Mouse (Mus musculus): ENCODE measurements around the gene Slc39a5. TPM values are rescaled to one million over a fixed set of nuclear protein-coding genes. Genes with fewer than 3 reads are reported as not detected.

The Slc39a5 gene
- not detected in 2 replicates for total RNA-seq (2014; fragmentation: Nextera tagmentation)
- not detected in 2 replicates for total RNA-seq (2017)

DNA sequence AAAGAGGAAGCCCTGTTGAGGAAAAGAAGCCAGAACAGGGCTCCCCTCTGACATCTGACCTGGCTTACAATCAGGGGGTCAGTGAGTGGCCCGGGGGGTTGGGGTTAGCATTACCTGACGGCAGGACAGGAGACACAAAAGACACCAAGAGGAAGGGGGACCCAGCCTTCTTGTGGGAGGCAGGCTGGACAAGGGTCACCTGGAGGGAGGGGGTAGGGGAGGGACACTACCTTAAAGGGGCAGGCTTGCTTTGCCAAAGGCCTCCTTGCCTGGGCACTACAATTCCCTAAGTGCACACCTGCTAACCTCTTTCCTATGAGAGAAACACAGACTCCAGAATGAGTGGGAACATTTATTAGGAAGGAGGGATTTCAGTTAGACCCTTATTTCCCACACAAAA is at the start of gene Slc39a5:
Gene Slc39a5 (minus strand): TSS at position 174 of the 400 bp plus-strand sequence.
- no peak for ATAC-seq (replicated peaks; ENCODE audit: poor library complexity, severe bottlenecking)

DNA sequence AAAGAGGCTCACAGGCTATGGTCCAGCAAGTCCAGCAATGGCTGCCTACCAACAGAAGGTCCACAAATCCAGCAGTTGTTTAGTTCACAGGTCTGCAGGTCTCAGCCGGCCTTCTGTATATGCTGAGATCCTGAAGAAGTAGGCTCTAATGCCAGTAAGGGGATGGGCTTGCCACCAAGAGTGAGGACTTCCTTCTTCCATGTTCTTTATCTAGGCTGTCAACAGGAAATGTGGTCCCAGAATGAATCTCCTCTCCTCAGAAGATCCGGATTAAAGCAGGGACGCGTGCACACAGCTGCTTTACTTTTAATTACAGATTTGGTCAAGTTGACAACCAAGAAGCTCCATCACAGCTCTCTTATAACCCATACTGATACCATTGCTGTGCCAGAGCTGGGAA is 44.4 kb upstream of the Slc39a5 start:
- ATAC-seq (replicated peaks; ENCODE audit: poor library complexity, severe bottlenecking), result peak; percentile 52

DNA sequence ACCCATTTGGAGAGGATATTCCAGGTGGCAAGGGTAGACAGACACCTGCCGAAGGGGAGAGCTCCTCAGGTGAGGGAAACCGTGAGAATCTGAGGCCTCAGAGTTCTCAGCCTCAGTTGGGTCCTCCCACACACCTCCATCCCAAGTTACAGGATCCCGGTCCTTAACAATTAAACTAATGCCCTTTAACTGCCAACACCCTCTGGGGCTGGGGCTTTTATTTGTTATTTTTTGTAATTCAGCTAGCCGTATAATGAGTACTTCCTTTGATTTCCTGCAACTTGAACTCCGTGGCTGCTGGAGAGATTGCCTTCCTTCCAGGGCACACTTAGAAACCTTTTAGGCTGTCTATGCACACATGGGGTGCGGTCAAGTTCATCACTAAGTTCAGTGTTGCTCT is 43.3 kb upstream of the Slc39a5 start:
- ATAC-seq (replicated peaks; ENCODE audit: poor library complexity, severe bottlenecking), result no peak

DNA sequence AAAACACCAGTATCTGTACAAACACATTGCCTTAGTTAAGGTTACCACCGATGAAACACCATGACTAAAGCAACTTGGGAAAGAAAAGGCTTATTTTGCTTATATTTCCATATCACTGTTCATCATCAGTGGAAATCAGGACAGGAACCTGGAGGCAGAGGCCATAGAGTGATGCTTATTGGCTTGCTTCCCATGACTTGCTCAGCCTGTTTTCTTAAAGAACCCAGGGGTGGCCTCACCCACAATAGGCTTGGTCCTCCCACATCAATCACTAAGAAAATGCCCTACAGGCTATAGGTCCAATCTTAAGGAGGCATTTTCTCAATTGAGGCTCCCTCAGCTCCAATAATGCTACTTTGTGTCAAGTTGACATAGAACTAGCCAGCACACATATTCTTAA is 41.7 kb upstream of the Slc39a5 start:
- ATAC-seq (replicated peaks; ENCODE audit: poor library complexity, severe bottlenecking), result no peak

DNA sequence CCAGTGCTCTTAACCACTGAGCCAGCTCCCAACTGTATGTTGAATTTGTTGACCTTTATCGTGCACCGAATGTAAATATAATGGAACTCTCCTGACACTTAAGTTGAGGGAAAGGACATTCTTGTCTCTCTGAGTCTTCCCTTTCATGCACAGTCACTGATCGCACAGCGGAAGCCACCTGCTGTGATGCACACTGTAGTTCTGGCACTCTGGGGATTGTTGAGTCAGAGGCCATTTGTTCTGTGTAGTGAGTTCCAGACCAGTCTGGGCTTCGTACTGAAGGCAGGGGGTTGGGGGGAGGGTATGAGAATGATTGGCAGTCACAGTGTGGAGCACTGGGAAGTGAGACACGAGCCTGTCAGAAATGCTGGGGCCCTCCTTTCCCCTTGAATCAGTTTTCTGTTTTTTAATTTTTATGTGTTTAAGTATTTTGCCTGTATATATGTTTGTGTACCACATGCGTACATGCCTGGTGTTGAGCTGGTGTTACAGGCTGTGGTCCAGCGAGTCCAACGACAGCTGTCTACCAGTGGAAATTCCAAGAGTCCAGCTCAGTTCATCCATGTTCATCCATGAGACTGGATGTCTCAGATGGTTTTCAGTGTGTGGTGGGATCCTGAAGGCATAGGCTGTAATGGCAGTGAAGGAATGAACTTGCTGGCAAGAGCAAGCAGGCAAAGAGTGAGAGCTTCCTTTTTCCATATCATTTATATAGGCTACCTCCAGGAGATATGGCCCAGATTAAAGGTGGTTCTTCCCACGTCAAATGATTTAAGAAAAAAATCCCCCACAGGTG is 40.5 kb upstream of the Slc39a5 start:
- no peak for ATAC-seq (replicated peaks; ENCODE audit: poor library complexity, severe bottlenecking)

DNA sequence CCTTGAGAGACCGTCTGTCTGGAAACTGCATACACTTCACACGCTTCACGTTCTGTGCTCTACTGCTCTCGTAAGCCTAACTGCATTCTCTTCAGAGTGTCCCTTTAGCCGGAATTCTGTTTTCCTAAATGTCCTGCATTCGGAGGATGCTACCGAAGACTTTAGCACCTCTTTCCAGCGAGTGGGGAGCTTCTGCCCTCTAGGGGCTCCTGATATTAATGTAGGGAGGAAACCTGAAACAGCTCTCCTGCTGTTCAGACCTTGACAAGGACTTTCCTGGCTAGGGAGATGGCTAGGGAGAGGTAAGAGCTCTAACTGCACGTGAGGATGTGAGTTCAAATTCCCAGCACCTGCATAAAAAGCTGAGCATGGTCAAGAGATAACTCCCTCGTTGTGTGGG is 39.4 kb upstream of the Slc39a5 start:
- ATAC-seq (replicated peaks; ENCODE audit: poor library complexity, severe bottlenecking), result no peak

DNA sequence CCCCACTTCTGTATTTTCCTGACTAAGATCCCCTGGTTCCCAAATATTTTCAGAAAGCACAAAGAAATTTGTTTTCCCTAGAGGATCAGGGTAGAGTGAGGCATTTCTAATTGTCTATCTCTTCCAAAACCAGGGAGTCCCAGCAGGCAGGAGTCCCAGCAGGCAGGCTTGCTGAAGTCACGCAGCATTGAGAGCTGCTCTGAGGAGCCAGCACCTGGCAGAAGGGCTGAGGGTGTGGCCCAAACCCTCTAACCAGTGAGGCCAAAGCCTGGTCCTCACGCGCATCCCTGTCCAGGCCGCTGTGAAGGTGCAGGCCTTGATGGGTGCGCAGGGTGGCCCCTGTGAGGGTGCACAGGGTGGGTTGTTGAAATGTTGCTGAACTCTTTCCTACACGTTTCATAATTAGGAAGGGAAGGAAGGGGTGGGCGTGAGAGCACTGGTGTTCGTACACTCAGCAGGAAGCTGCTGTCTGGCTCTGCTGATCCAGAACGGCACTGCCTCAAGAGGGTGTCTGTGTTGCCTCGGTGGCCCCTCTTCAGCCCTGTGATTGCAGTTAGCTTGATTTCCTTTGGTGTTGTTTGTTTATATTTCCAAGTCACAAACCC is 37.7 kb upstream of the Slc39a5 start:
- ATAC-seq (replicated peaks; ENCODE audit: poor library complexity, severe bottlenecking), result peak; percentile 66

DNA sequence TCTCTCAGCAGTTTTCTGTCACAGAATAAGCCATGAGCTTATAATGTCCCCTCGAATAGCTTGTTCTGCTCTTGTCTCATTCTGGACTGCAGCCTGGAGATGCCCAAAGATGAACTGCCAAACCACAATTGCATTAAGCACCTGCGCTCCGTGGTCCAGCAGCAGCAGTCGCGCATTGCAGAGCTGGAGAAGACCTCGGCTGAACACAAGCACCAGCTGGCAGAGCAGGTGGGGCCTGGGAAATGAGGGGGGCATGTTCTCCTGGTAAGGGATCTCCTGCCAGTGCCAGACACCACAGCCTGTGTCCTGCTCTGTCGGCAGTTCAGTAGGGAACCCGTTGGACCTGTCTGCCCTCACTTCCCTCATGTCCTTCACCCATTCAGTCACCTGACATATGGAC is 35.3 kb upstream of the Slc39a5 start:
- no peak for ATAC-seq (replicated peaks; ENCODE audit: poor library complexity, severe bottlenecking)

DNA sequence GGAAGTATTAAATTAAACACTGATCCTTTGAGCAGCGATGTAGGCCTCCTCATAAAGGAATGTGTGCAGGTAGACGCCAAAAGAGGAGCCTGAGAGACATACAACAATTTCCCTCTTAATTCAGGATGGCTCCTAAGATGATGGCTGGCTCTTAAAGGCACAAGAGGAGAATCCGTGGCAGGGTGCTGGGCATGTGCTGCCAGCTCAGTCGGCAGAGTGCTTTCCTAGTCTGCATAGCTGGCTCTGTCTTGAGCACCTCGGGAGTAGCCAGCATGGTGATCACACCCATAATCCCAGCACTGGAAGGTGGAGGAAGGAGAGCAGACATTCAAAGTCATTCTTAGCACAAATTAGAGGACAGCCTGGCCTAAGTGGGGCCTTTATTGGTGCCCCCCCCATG is 34.8 kb upstream of the Slc39a5 start:
- no peak for ATAC-seq (replicated peaks; ENCODE audit: poor library complexity, severe bottlenecking)

DNA sequence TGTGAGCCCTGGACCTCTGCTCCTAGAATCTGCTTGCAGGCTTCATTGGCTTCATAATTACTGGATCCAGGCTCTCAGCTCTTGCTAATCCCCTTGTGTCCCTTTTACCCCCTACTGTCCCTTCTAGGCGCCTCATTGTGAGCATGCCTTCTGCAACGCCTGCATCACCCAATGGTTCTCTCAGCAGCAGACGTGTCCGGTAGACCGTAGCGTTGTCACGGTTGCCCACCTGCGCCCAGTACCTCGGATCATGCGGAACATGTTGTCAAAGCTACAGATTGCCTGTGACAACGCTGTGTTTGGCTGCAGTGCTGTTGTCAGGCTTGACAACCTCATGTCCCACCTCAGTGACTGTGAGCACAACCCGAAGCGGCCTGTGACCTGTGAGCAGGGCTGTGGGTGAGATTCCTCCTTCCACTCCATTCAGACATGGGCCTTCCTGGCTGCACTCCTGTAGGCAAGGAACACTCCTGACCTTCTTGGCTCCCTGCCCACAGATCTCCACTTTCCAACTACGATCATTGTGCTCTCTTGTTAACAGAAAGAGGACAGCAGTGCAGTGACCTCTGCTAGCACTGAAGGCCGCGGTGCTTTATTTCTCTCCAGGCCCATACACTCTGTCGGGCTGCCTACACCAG is 34.3 kb upstream of the Slc39a5 start:
- no peak for ATAC-seq (replicated peaks; ENCODE audit: poor library complexity, severe bottlenecking)

DNA sequence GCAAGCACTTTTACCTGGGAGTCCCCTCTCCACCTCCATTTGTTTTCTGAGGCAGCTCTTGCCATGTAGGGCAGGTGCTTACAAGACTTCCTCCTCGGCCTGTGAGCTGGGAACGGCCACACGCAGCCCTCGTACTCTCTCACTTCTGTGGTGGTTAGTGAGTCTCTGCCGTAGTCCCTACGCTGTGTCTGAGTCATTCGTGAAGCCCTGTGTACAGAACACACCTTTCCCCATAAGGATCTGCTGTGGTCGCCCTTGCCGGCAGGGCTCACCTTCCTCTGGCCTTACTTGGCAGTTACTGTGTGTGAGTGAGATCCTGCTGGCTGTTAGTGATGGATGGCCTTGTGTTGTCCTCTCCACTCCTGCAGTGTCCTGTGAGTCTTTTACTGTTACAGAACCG is 33.7 kb upstream of the Slc39a5 start:
- no peak for ATAC-seq (replicated peaks; ENCODE audit: poor library complexity, severe bottlenecking)

DNA sequence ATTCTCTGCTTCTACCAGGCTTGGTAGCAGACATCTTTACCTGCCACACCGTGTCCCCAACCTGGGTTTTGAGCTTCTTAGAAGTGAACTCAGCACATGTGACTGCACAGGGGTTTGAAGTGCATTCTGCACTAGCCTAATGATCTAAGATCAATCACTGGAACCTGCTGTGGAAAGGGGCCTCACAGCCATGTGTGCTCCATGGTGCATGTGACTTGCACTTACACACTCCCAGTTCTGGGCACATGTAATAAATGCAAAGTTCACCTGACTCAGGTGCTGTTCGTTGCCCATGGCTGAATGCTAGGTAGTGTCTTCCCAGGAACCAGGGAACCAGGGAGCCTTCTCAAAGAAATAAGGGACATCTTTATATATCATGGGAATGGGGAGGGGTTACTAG is 32.4 kb upstream of the Slc39a5 start:
- ATAC-seq (replicated peaks; ENCODE audit: poor library complexity, severe bottlenecking), result no peak

DNA sequence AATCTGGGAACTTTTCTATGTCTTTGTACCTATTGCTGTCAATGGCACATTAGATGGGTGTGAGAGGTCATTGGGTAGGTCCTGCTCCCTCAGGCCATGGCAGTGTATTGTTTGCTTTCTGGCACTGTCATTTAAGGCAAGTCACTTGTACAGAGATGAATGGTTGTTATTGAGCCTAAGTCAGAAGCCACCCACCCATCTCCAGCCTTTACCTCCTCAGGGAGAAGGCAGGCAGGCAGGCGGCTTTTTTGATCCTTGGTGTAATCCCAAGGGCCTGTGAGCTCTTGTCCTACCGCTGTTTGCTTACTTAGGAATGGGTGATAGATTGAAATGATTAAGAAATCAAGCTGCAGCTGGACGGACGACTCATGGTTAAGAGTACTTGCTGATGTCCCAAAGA is 28.4 kb upstream of the Slc39a5 start:
- ATAC-seq (replicated peaks; ENCODE audit: poor library complexity, severe bottlenecking), result no peak

DNA sequence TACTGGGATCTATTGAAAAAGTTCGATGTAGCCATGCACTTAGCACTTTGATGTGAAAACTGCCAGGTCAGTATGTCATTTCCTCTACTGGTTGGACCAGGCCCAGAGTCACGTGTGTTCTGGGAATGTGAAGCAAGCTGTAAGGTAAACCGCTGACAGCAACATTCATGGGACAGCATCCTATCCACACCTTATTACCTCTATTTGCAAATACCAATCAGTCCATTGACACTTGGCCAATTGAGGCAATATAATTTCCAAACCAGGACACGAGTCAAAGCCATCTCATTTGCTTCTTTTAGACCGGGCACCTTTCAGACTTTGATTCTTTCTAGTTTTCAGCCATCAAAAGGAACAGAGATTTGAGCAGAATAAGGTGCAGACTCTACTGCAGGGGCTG is 28.0 kb upstream of the Slc39a5 start:
- no peak for ATAC-seq (replicated peaks; ENCODE audit: poor library complexity, severe bottlenecking)

DNA sequence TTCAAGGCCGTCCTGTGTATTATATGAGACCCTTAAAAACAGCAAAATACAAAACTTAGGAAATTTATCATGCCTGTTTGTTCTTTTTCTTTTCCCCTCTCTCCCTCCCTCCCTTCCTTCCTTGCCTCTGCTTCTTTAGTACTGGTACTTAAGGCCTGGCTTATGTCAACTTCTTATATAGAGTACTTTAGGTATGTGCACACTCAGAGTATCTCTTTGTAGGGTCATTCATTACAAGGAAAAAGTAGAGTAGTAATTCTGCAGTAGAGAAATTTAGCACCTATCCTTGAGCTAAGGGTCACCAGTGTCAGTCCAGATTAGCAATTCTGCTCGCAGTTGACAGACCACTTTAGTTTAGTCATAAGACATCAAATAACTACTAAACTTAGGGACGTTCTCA is 24.2 kb upstream of the Slc39a5 start:
- no peak for ATAC-seq (replicated peaks; ENCODE audit: poor library complexity, severe bottlenecking)

DNA sequence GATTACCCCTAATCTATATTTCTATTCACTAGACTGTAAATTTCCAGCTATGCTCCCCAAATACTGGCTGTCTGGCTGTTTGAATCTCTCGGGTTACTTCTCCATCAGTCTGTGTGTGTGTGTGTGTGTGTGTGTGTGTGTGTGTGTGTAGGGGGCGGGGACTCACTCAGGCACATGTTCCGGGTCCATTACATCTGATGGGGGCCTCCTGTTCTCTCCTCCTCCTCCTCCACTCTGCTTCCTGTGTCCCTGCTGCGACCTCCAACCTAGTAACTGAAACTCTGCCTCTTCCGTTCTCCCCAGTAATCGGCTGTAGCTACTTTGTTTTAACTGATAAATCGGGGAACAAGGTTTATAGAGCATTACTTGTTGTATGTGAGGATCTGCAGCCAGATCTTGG is 23.6 kb upstream of the Slc39a5 start:
- peak; percentile 96 for ATAC-seq (replicated peaks; ENCODE audit: poor library complexity, severe bottlenecking)

DNA sequence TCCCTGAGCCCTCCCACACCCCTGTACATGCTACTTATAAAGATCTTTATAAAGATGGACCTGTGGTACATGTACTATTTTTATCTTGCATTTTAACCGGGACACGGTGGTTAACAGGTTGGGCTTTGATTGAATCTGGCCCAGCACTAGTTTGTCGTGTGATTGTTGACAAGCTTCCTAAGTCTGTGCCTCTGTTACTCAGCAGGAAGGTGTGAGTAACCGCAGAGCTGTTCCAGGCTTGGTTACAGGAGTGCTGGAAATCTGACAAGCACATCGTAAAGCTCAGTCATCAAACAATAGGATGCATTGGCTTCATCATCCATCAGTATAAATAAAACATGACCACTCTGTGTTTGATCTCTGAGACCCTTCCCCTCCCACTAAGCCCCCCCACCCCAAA is 21.4 kb upstream of the Slc39a5 start:
- ATAC-seq (replicated peaks; ENCODE audit: poor library complexity, severe bottlenecking), result no peak

DNA sequence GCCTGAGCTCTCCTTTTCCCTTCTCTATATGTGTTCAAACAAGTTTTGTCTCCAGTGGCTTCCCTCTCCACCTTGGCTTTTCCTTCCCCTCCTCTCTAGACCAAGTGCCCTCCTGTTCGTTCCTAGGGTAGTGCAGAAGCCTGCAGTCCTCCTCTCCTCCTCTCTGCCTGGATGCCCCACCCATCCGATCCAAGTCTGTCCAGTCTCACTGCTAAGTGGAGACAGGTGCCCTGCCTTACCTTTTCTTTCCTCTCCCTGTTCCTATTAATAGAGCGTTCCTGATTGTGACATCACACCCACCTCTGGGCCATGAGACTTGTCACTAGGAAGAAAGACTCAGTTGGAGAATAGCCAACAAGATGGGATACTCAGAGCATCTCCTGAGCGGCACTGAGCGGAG is 13.8 kb upstream of the Slc39a5 start:
- no peak for ATAC-seq (replicated peaks; ENCODE audit: poor library complexity, severe bottlenecking)

DNA sequence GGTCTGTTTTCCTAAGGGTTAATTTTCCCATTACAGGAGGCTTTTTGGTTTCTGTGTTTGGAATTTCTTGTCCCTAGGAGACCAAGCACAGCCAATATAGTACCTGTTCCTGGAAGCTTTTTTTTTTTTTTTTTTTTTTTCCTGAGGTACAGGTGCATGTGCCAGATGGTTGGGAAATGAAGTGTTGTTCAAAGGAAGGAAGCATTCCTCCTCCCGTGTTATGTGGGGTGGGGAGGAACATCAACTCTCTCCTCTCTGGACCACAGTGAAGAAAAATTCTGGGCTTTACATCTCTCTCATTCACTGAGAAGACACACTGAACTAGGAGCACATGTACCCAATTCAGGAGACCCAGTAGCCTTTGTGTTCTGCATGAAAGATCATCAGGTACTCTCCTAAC is 12.0 kb upstream of the Slc39a5 start:
- ATAC-seq (replicated peaks; ENCODE audit: poor library complexity, severe bottlenecking), result no peak

DNA sequence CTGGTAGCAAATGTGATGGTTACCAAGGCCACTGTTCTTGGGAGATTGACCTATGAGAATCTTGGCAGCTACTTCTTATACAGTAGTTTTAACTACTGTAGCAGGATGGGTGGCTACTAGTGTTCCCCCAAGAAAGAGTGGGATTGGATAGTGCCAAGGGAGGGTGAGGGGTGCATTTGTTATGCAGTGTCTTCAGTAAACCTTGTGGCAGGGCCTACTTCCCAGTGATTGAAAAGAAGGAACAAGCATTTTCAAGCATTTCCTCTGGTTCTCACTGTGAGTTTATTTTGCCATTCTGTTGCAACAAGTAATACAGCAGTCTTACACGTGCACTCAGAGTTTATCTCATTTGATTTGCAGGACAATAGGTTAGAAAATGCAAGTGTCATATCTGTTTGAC is 11.5 kb upstream of the Slc39a5 start:
- ATAC-seq (replicated peaks; ENCODE audit: poor library complexity, severe bottlenecking), result peak; percentile 12

DNA sequence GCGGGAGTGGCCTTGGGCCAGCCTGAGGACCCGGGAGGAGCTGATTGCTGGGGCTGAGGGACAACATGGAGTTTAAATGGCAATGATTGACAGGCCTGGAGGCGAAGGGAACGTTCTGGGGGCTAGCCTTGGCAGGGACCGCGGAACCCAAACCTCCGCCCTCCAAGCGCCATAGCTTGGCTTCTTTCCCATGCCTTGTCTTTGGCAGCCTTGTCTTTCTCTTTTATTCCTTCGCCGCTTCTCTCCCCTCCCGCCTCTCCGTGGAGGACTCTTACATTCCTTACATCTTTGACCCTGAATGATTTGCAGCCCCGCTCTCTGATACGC is 11.0 kb upstream of the Slc39a5 start:
- ATAC-seq (replicated peaks; ENCODE audit: poor library complexity, severe bottlenecking), result no peak
